Mouse (Mus musculus) natural killer cell, adult 2 months (primary cell): Measurements from ENCODE around the gene Zfp423.

Source experiments
- DNase-seq, 2 experiments: peaks; one replicate each; pipeline ENCODE4 v3.0.0; 2022; ENCODE audit warnings: low spot score in 2 of 2

Gene Zfp423

DNA sequence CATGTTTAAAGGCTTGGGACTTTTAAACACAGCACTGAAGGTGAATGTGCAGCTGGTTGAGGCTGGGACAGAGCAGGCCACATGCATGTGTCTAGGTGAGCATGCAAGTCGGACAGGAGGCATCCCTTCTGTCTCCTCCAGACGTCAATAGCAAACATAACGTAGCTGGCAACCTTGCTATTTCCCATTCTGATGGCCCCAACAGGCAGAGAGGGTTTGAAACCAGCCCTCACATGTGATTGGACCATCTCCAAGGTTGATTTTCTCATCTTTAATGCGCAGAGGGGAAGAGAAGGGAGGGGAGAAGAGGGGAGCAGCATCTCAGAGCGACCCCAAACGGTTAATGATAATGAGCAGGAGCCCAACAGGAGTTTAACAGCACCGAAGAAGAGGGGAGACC is 123.5 kb downstream of the Zfp423 start:
- DNase-seq, result no peak

- DNase-seq, result no peak
Measured at GRCm38 (mm10) chr8:87835411-87835821, 124.0 kb downstream of the Zfp423 start.

DNA sequence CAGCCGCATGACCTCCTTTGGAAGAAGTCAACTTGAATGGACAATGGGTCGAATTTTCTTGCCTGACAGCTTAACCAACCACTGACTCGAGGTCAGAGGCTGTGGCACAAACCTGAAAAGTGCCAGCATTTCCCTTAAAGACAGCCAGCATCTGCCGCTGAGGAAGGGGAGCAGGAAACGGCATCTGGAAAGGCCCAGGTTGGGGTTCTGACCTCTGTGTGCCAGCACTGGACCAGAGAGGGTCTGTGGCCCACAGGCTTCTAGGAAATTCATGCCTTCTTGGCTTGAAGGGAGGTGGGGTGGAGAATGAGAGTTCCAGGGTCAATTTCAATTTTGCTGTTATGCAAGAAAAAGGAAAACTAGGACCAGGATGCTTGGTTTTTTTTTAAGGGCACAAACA is 124.7 kb downstream of the Zfp423 start:
- no peak for DNase-seq

GRCm38 (mm10) chr8:87833841-87834620 is 125.4 kb downstream of the Zfp423 start:
- no peak for DNase-seq

GRCm38 (mm10) chr8:87833339-87833738 is 126.1 kb downstream of the Zfp423 start:
- no peak for DNase-seq

DNA sequence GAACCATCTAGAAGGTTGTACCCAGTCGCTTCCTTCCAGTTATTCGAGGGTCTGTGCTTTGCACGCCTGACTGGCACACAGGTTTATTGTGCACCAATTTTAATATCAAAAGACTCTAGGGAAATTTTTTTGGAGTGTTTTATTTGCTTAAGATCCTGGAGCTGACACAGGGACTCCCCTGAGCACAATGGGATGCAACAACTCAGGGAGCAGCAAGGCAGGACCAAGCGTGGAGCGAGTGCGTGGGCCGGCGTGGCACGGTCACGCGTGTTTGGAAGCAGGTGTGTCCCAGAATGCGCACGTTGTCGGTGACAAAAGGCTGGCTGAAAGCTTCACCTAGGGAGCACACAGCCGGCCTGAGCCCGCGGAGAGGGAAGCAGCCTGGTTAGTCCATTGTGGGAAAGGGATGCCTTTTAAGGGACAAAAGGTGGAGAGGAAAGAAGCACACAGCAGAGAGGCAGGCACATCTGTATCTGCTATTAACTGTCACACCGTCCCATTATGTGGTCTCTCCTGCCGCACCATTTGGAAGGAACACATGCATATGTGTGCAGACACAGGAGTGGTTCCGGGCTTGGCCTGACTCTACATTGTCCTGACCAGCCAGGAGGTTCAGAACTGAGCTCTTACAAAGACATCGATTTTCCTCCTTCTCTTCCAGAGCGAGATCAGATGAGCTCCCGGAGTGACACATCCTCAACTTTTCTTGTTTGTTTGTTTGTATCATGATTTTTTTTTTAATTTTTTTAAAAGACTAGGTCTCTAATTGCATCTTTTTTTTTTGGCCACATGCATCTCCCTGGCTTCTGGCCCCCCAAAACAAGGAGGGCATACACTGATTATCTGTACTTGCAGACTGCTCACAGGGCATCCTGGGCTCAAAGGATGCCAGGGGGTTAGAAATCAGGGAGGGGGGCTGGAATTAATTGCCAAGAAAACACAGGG is 126.7 kb downstream of the Zfp423 start:
- DNase-seq, result no peak

- no peak for DNase-seq
Measured at GRCm38 (mm10) chr8:87831567-87831966, 127.8 kb downstream of the Zfp423 start.

DNA sequence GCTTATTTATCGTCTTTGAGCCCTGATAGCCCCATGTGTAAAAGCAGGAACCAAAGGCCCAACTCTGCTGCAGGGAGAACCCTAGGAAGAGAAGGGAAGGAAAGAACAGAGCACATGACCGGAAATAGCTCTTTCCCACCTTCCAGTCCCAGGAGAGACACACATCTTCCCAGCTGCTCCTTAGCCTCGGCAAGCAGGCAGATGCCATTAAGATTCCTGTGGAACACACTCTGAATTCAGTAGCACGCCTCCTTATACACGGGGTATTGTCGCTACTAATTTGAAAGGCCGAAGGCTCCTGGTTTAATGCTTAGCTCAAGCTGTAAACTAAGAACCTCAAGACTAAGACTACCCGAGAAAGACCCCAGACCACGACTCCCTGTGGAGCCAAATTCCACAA is 128.3 kb downstream of the Zfp423 start:
- no peak for DNase-seq

DNA sequence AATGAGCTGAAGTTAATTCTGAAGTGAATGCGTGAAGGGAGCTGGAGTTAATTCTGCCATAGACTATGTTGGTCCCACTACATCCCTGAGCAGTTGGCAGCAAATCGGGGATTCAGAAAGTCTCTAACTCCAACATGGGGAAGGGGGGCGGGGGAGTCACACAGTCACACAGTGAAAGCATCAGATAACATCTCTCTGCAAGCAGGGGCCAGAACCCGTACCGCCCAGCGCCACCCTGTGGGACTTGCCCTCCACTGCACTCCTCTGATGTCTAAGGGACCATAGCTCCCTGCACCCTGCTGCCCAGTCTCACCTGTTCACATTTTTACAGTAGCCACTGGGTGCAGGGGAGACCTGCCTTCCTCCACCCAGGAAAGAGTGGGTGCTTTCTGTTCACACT is 129.2 kb downstream of the Zfp423 start:
- no peak for DNase-seq

DNA sequence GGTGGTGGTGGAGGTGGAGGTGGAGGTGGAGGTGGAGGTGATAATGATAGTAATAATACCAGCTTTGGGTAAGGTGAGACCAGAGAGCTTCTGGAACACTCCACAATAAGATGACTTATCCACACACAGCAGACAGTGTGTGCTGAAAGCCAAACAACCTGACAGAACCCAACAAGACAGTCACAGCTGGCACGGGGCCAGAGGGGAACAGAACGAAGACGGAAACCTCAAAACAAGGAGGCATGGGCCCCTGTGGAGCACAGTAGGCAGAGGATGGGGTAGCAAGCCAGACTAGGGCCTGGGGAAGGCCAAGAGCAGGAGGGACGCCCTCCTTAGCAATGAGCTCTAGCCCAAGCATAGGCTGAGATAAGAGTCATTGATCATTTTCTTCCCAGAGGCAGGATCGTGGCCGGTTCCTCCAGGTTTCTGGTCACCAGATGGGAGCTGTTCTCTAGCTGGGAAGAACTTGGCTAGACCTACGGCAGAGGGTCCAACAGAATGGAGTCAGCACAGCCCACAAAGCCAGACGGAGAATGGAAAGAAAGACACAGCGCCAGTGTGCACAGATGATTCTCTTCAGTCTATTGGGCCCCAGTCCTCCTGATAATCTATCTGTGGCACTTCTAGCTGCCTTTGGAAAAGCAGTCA is 133.3 kb downstream of the Zfp423 start:
- no peak for DNase-seq

DNA sequence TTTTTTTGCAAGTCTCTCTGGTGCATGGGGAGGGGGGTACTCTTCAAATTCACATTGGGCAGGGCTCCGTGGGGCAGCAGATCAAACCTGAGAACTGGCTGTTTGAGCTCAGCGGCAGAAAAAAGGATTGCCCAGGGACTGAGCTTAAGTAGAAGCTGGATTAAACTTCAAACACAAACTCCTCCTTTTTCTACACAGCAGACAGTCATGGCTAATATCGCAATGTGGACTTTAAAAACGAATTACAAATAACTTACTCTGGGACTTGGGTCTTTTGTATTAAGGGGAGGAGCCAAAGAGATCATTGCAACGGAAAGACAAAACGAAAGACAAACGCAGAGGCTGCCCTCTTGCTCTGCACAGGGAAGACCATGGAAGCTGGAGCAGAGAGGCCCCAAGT is 136.2 kb downstream of the Zfp423 start:
- no peak for DNase-seq

- DNase-seq, result no peak
Measured at GRCm38 (mm10) chr8:87822690-87823089, 136.7 kb downstream of the Zfp423 start.

- no peak for DNase-seq
Measured at GRCm38 (mm10) chr8:87822175-87822574, 137.2 kb downstream of the Zfp423 start.

DNA sequence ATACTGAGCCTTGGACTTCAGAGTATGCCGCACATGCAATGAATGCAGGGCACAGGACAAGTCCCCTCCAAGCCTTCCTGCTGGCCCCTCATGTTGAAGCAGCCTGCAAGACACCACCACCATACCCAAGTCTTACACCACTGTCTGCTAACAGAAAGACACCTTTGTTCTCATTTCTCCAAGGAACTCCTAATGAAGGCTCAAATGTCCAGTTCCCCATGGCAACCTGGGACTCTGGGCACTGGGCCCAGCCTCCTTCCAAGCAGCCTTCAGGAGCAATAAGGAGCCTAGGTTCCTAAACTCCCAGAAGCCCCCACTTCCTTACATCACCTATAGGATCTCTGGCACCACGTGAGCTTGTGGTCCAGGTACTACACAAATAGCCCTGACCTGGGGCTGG is 137.7 kb downstream of the Zfp423 start:
- DNase-seq, result no peak

DNA sequence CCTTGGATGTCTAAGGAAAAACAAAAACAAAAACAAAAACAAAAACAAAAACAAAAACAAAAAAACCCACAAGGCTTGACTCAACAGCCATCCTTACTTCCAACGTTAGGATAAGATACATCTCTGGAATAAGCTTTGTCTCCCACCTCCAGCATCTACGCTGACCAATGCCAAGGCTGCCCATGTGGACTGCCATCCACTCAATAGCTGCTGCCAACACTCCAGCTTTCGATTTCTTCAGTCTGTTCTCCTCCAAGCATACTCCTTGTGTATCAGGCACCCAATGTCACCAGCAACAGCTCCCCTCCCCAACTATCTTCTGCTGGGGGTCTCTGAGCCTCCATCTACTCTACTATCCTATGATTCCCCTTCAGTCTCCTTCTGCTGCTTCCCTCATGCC is 140.1 kb downstream of the Zfp423 start:
- no peak for DNase-seq

- no peak for DNase-seq
Measured at GRCm38 (mm10) chr8:87818506-87818905, 140.9 kb downstream of the Zfp423 start.

- no peak for DNase-seq
Measured at GRCm38 (mm10) chr8:87816141-87816540, 143.3 kb downstream of the Zfp423 start.

DNA sequence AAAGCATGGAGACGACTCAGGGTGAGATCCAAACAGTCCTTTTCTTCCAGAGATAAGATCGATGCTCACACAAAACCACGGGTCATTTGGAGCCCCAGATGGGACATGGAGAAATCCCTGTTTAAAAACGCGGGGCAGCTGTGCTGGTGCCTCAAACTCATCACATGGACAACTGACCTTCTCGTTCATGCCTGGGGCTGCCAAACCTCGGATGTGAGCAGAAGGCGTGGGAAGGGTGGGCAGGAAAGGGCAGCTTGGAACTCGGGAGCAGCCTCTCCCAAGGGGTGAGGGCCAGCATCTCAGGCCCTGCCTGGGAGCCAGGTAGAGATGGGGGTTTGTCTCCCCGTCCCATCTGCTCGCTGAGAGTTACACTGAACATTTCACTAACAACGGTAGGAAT is 146.7 kb downstream of the Zfp423 start:
- DNase-seq, result no peak

DNA sequence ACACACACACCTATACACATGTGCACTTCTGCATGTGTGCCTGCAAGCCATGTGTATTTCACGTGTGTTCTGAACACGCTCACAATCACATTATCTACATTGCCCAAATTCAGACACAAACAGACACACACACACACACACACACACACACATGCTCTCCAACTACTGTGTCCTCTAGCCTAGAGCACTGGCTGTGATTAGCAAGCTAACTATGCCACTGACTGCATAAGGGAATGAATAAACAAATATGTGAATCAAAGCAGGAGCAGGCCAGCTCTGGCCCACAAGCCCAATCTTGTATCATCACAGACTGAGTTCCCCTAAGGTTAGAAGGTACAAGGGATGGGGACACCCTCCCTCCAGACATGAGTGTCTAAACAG is 147.3 kb downstream of the Zfp423 start:
- DNase-seq, result no peak

GRCm38 (mm10) chr8:87811399-87812068 is 147.9 kb downstream of the Zfp423 start:
- no peak for DNase-seq

- DNase-seq, result no peak
Measured at GRCm38 (mm10) chr8:87810771-87811170, 148.6 kb downstream of the Zfp423 start.
